8 mouse cellular contexts compared by ENCODE assay signal in the genomic region with DNA sequence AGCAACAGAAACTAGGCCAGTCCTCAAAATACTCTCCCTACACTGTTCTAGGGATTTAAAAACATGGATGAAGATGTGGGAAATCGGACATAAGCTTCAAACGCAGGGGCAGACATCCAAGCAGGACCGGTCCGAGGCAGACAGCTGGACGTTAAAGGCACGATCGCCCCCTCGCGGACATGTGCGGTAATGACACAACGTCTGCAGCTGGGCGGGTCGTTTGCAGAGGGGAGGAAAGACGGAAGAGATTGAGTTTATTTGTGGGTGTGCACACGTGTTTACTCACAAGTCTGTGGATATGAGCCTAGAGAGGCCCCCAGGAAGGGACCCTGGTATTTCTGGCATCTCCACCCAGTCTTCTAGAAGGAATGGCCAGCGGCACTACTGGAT. TPM values are rescaled to one million over a fixed set of nuclear protein-coding genes. Genes with fewer than 3 reads are reported as not detected.
DNase-seq lines count a peak whose midpoint lies in the region; ATAC-seq lines count a peak whose summit lies in the region.

No protein-coding gene starts in this region.

- H3K4me3 ChIP-seq in hindbrain, embryonic 13.5 days, result no peak overlapping the region

- H3K36me3 ChIP-seq in hindbrain, embryonic 13.5 days, result no peaks in the 10 kb centered on the region

- WGBS in hindbrain, embryonic 13.5 days, result 8% methylated on average over 16 of the region's 16 CpGs

- DNase-seq in MN1 (ENCODE audit: low spot score), result peak; percentile 81
- peak; percentile 77 for DNase-seq in cerebellum, adult 8-10 months
- peak; percentile 91 for DNase-seq in layer of hippocampus, postnatal 10 days (ENCODE audit: low spot score in 2 of 2)
- DNase-seq in lung, postnatal 14 days, result peak; percentile 90
- DNase-seq in ovary, postnatal 36 days (ENCODE audit: low spot score), result peak; percentile 83
- DNase-seq in thymus, postnatal 25 days, result peak; percentile 86

- H3K9ac ChIP-seq in hindbrain, embryonic 13.5 days, result no peak overlapping the region

- peak; percentile 51 for ATAC-seq in frontal cortex, adult (ENCODE audit: low TSS enrichment)
- ATAC-seq in hindbrain, embryonic 13.5 days (ENCODE audit: low FRiP score), result peak; percentile 59

- no peak overlapping the region for H3K27ac ChIP-seq in hindbrain, embryonic 13.5 days

- no peaks in the 10 kb centered on the region for H3K27me3 ChIP-seq in hindbrain, embryonic 13.5 days

- H3K9me3 ChIP-seq in hindbrain, embryonic 13.5 days, result no peaks in the 10 kb centered on the region

- no peaks in the 10 kb centered on the region for H3K4me1 ChIP-seq in hindbrain, embryonic 13.5 days (replicated peaks)

- peak overlapping the region; percentile 13; the same call in 1 of the 2 replicates for H3K4me2 ChIP-seq in hindbrain, embryonic 13.5 days

RNA-seq across cellular contexts. Expression of a gene that starts 23.7 kb away (rescaled TPM):
- 4.7 and 6.9 TPM in 2 replicates for polyA plus RNA-seq in hindbrain, embryonic 13.5 days (2015; fragmentation: Nextera tagmentation; extraction: Ambion mirVana)
- 1 to 10 TPM; 6.1 to 6.9 TPM for total RNA-seq in layer of hippocampus, postnatal 10 days (2021)

RNA-seq across cellular contexts. Expression of a gene that starts 55.9 kb away (rescaled TPM):
- polyA plus RNA-seq in hindbrain, embryonic 13.5 days (2015; fragmentation: Nextera tagmentation; extraction: Ambion mirVana), result 1.8 and 2.2 TPM in 2 replicates
- total RNA-seq in layer of hippocampus, postnatal 10 days (2021), result 1 to 10 TPM; 4.4 to 4.6 TPM
